Mouse (Mus musculus) spleen, postnatal 4 days (tissue): ENCODE data around the gene Chrna10.

ENCODE experiments used
- DNase-seq, 2 experiments: peaks; one replicate each; pipeline ENCODE4 v3.0.0; 2022; ENCODE audit warnings: low spot score in 2 of 2

The Chrna10 gene

GRCm38 (mm10) chr7:102081784-102082183 is 34.8 kb downstream of the Chrna10 start:
- no peak for DNase-seq

GRCm38 (mm10) chr7:102080311-102080710 is 36.3 kb downstream of the Chrna10 start:
- no peak for DNase-seq

- DNase-seq, result peak in 1 of 2 experiments; percentile 60
Measured at GRCm38 (mm10) chr7:102078517-102078916, 38.1 kb downstream of the Chrna10 start.

- DNase-seq, result peak in 1 of 2 experiments; percentile 73
Measured at GRCm38 (mm10) chr7:102076714-102077296, 39.8 kb downstream of the Chrna10 start.

GRCm38 (mm10) chr7:102066363-102066762 is 50.3 kb downstream of the Chrna10 start:
- DNase-seq, result no peak

- peak; percentile 88 to 94 for DNase-seq
Measured at GRCm38 (mm10) chr7:102065046-102065891, 51.4 kb downstream of the Chrna10 start, which contains the start of the genes Rnf121, Xndc1 and Xntrpc. TSS of gene Rnf121 (minus strand) at chr7:102065469. TSS of gene Xndc1 (plus strand) at chr7:102065511. TSS of gene Xntrpc (plus strand) at chr7:102065713.

- no peak for DNase-seq
Measured at GRCm38 (mm10) chr7:102064655-102065045, 52.0 kb downstream of the Chrna10 start.

GRCm38 (mm10) chr7:102063891-102064290 is 52.7 kb downstream of the Chrna10 start:
- DNase-seq, result no peak

- no peak for DNase-seq
Measured at GRCm38 (mm10) chr7:102062203-102062602, 54.4 kb downstream of the Chrna10 start.

- DNase-seq, result no peak
Measured at GRCm38 (mm10) chr7:102061353-102061752, 55.3 kb downstream of the Chrna10 start.
